Mouse (Mus musculus): ENCODE results near the gene Prune2. TPM values are rescaled to one million over a fixed set of nuclear protein-coding genes. Genes with fewer than 3 reads are reported as not detected.

Gene Prune2
- polyA plus RNA-seq, 1 experiment from 2014 or later: 11.5 TPM

DNA sequence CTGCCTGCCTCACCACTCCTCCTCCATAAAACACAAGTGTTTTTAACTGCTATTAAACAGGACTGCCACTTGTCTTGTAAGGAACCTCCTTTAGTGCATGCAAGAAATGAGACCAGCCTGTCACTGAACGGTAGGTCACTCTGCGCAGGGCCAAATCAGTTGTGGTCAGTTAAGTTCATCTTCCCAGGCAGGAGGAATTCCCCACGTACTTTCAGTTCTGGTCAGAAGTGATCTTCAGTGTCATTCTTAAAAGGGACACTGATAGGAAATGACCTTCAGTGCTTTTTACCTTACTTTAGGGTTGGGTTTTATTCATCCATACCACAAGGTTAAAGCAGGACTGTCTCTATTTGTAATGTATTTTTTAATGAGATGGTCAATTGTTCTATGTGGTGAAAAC is 262.3 kb downstream of the Prune2 start:
- H3K4me1 ChIP-seq (ENCODE audit: control insufficient read depth, insufficient read depth, low read length): no peaks in the 10 kb centered on the region
- H3K4me3 ChIP-seq (ENCODE audit: low read depth, low read length): no peak overlapping the region
- no peaks in the 10 kb centered on the region for H3K9me3 ChIP-seq (ENCODE audit: control insufficient read depth, low read length)
- 70% methylated on average over 3 of the region's 3 CpGs for WGBS
- H3K27me3 ChIP-seq (ENCODE audit: control insufficient read depth, insufficient read depth, low read length): no peaks in the 10 kb centered on the region
- H3K4me2 ChIP-seq (ENCODE audit: low read depth, low read length): no peak overlapping the region
- H3K9ac ChIP-seq (replicated peaks; ENCODE audit: low read depth, low read length): no peak overlapping the region
- ATAC-seq (ENCODE audit: low read depth): no peak
- no peaks in the 10 kb centered on the region for H3K36me3 ChIP-seq (ENCODE audit: control insufficient read depth, insufficient read depth, low read length)
- no peak overlapping the region for H3K27ac ChIP-seq (ENCODE audit: low read depth, low read length)

DNA sequence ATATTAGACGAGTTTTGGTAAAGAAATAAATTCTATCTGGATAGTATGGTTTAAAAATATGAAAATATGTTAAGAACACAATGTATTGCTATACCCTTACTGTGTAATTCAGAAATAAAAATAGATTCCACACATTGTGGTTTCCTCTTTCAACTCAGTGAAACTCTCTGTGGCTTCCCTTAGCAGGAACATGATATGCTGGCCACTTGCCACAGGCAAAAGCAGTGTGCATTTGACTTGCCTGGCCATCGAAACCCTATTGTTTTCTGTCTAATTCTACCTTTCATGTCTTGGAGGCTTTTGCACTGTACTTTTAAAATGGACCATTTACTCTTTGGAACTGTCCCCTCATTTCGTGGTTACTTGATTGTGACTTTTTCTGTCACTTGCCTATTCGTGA is 267.9 kb downstream of the Prune2 start:
- Histone ChIP-seq H3K4me1 (ENCODE audit: control insufficient read depth, insufficient read depth, low read length) (no peaks in the 10 kb centered on the region), H3K27ac (ENCODE audit: low read depth, low read length) (no peak overlapping the region), H3K9ac (replicated peaks; ENCODE audit: low read depth, low read length) (no peak overlapping the region), H3K4me2 (ENCODE audit: low read depth, low read length) (no peak overlapping the region), H3K36me3 (ENCODE audit: control insufficient read depth, insufficient read depth, low read length) (no peaks in the 10 kb centered on the region), H3K4me3 (ENCODE audit: low read depth, low read length) (no peak overlapping the region), H3K9me3 (ENCODE audit: control insufficient read depth, low read length) (no peaks in the 10 kb centered on the region), H3K27me3 (ENCODE audit: control insufficient read depth, insufficient read depth, low read length) (no peaks in the 10 kb centered on the region)
- WGBS: 80% methylated on average over 4 of the region's 4 CpGs
- no peak for ATAC-seq (ENCODE audit: low read depth)

DNA sequence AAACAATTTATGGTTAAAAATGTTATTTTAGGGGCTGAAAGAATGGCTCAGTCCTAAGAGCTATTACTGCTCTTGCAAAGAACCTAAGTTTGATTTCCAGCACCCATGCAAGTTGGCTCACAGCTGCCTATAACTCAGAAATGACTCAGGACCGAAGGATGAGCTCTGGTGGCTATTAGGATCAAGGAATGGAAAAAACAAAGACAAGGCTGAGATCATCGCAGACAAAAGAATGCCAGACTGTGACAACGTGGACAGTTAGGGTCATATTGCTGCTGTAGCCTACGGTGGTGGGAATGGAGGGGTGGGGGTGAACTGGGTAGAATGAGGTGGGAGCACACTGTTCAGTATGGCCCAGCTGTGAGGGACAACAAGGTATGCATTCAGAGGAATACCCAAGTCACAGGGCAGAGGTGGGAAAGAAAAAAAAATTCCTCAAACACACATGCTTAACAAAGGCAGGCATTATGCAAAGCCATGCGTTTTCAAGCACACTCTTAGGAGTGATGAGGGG is 269.7 kb downstream of the Prune2 start:
- H3K9ac ChIP-seq (replicated peaks; ENCODE audit: low read depth, low read length): no peak overlapping the region
- no peaks in the 10 kb centered on the region for H3K9me3 ChIP-seq (ENCODE audit: control insufficient read depth, low read length)
- no peaks in the 10 kb centered on the region for H3K36me3 ChIP-seq (ENCODE audit: control insufficient read depth, insufficient read depth, low read length)
- WGBS: 59% methylated on average over 5 of the region's 5 CpGs
- no peaks in the 10 kb centered on the region for H3K27me3 ChIP-seq (ENCODE audit: control insufficient read depth, insufficient read depth, low read length)
- H3K27ac ChIP-seq (ENCODE audit: low read depth, low read length): no peak overlapping the region
- H3K4me3 ChIP-seq (ENCODE audit: low read depth, low read length): no peak overlapping the region
- no peaks in the 10 kb centered on the region for H3K4me1 ChIP-seq (ENCODE audit: control insufficient read depth, insufficient read depth, low read length)
- no peak for ATAC-seq (ENCODE audit: low read depth)
- no peak overlapping the region for H3K4me2 ChIP-seq (ENCODE audit: low read depth, low read length)

DNA sequence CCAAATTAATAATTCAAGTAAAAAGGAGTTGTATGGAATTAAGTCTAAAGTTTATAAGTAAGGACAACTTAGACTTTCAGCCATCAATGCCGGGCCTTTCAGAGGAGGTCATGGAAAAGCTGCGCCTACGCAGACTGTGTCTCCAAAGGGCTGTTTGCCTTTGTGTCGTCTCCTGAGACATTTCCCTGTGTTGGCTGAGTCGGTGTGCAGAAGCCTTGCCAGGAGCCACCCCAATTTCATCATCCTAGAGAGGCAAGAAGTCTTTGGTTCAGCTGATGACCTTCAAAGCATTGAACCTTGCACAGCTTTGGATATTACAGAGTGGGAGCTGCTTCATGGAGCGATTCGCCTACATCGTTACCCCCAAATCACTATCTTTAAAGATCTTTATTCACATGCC is 270.2 kb downstream of the Prune2 start:
- Histone ChIP-seq H3K27ac (ENCODE audit: low read depth, low read length) (no peak overlapping the region), H3K9ac (replicated peaks; ENCODE audit: low read depth, low read length) (no peak overlapping the region), H3K36me3 (ENCODE audit: control insufficient read depth, insufficient read depth, low read length) (no peaks in the 10 kb centered on the region), H3K4me3 (ENCODE audit: low read depth, low read length) (no peak overlapping the region), H3K9me3 (ENCODE audit: control insufficient read depth, low read length) (no peaks in the 10 kb centered on the region), H3K27me3 (ENCODE audit: control insufficient read depth, insufficient read depth, low read length) (no peaks in the 10 kb centered on the region), H3K4me2 (ENCODE audit: low read depth, low read length) (no peak overlapping the region), H3K4me1 (ENCODE audit: control insufficient read depth, insufficient read depth, low read length) (no peaks in the 10 kb centered on the region)
- no peak for ATAC-seq (ENCODE audit: low read depth)
- WGBS: 90% methylated on average over 8 of the region's 8 CpGs

DNA sequence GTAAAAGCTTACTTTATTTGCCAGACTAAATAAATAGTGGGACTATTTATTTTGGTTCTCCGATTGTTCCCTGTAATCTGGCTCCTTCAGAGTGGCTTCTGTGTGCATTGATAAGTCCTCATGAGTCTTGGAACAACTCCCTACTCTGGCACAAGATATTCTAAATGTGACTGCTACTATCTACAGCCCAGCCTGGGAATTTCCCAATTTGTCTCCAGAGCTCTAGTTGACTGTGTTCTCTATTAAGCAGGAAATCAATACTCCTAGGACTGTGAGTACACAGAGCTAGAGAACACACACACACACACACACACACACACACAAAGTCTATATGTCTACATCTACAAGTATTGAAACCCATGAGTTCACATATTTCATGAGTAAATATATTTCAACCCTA is 274.1 kb downstream of the Prune2 start:
- H3K27me3 ChIP-seq (ENCODE audit: control insufficient read depth, insufficient read depth, low read length): no peaks in the 10 kb centered on the region
- H3K9ac ChIP-seq (replicated peaks; ENCODE audit: low read depth, low read length): no peak overlapping the region
- H3K4me2 ChIP-seq (ENCODE audit: low read depth, low read length): no peak overlapping the region
- WGBS: 80% methylated on average over 1 of the region's 1 CpGs
- no peaks in the 10 kb centered on the region for H3K9me3 ChIP-seq (ENCODE audit: control insufficient read depth, low read length)
- no peak for ATAC-seq (ENCODE audit: low read depth)
- H3K4me3 ChIP-seq (ENCODE audit: low read depth, low read length): no peak overlapping the region
- H3K27ac ChIP-seq (ENCODE audit: low read depth, low read length): no peak overlapping the region
- no peaks in the 10 kb centered on the region for H3K36me3 ChIP-seq (ENCODE audit: control insufficient read depth, insufficient read depth, low read length)
- H3K4me1 ChIP-seq (ENCODE audit: control insufficient read depth, insufficient read depth, low read length): no peaks in the 10 kb centered on the region

DNA sequence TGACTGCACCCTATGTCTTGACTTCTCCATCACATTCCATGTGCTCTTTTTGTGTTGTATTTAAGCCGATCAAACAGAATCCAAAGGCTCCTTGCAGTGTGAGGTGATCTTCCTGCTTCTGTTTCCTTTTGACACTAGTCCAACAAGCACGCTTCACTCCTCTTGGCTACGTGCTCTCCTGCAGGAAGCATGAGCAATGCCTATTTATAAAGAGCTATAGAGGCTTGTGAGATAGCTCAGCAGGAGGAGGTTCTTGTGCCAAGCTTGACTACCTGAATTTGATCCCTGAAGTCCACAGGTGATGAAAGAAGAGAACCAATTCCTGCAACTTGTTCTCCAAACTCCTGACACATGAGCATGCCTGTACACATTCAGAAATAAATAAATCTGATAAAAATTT is 282.6 kb downstream of the Prune2 start:
- Histone ChIP-seq H3K4me2 (ENCODE audit: low read depth, low read length) (no peak overlapping the region), H3K9ac (replicated peaks; ENCODE audit: low read depth, low read length) (no peak overlapping the region), H3K36me3 (ENCODE audit: control insufficient read depth, insufficient read depth, low read length) (no peaks in the 10 kb centered on the region), H3K27ac (ENCODE audit: low read depth, low read length) (no peak overlapping the region), H3K4me3 (ENCODE audit: low read depth, low read length) (no peak overlapping the region), H3K27me3 (ENCODE audit: control insufficient read depth, insufficient read depth, low read length) (no peaks in the 10 kb centered on the region), H3K4me1 (ENCODE audit: control insufficient read depth, insufficient read depth, low read length) (no peaks in the 10 kb centered on the region), H3K9me3 (ENCODE audit: control insufficient read depth, low read length) (no peaks in the 10 kb centered on the region)
- 89% methylated on average over 3 of the region's 3 CpGs for WGBS
- ATAC-seq (ENCODE audit: low read depth): no peak

DNA sequence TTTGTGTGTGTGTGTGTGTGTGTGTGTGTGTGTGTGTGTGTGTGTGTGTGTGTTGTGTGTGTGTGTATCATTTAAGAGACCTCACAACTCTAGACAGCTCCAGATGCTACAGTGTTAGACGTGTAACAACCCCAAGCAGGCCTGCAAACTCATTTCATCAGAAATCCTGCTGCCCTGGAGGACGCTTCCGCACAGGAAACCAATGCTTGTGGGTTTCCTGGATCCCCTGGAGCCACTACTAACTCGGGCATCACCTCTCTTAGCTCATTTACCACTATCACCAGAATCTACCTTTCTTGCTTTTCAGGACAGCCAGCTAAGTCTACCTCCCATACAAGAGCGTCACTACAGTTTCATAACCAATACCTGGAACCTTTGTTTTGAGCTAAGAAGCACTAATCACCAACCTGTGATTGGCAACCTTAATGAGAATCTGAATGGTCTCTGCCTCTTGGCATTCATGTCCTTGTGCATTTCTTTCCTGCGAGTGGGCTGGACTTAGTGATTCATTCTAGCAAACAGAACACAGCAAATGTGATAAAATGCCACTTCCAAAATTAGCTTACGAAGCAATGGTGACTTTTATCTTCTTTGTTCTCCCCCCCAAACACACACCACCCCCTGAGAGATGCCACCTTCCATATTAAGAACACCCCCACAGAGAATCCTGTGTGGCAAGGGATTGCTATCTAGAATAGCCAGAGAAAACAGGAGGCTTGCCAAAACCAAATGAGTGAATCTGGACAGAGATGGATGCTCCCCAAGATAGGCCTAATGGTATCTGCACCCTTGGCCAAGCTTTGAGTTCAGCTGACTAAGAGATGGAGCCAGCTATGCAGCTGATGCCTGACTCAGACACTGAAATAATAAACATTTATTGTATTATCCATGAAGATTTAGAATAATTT is 284.5 kb downstream of the Prune2 start:
- Histone ChIP-seq H3K27ac (ENCODE audit: low read depth, low read length) (no peak overlapping the region), H3K36me3 (ENCODE audit: control insufficient read depth, insufficient read depth, low read length) (no peaks in the 10 kb centered on the region), H3K9me3 (ENCODE audit: control insufficient read depth, low read length) (no peaks in the 10 kb centered on the region), H3K4me2 (ENCODE audit: low read depth, low read length) (no peak overlapping the region), H3K27me3 (ENCODE audit: control insufficient read depth, insufficient read depth, low read length) (no peaks in the 10 kb centered on the region), H3K4me1 (ENCODE audit: control insufficient read depth, insufficient read depth, low read length) (no peaks in the 10 kb centered on the region), H3K4me3 (ENCODE audit: low read depth, low read length) (no peak overlapping the region), H3K9ac (replicated peaks; ENCODE audit: low read depth, low read length) (no peak overlapping the region)
- no peak for ATAC-seq (ENCODE audit: low read depth)
- WGBS: 92% methylated on average over 7 of the region's 7 CpGs

DNA sequence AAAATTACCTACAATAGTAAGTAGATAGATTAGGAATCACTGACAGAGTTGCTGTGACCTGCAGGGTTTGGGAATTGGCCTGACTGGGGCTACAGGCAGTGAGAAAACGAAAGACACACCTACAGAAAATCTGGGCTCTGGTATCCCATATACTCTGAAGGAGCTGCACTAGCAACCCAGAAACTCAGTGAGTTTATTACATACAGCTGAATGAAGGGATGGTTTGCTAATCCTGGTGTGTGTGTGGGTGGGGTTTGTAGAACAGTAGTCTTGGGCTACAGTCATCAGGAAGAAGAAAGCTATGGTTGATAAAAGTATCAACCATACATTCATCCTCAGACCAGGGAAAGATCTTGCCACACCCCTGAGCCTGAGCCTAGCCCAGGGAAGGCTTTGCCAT is 285.3 kb downstream of the Prune2 start:
- Histone ChIP-seq H3K9me3 (ENCODE audit: control insufficient read depth, low read length) (no peaks in the 10 kb centered on the region), H3K4me2 (ENCODE audit: low read depth, low read length) (no peak overlapping the region), H3K4me3 (ENCODE audit: low read depth, low read length) (no peak overlapping the region), H3K4me1 (ENCODE audit: control insufficient read depth, insufficient read depth, low read length) (no peaks in the 10 kb centered on the region), H3K27me3 (ENCODE audit: control insufficient read depth, insufficient read depth, low read length) (no peaks in the 10 kb centered on the region), H3K9ac (replicated peaks; ENCODE audit: low read depth, low read length) (no peak overlapping the region), H3K36me3 (ENCODE audit: control insufficient read depth, insufficient read depth, low read length) (no peaks in the 10 kb centered on the region), H3K27ac (ENCODE audit: low read depth, low read length) (no peak overlapping the region)
- WGBS: 91% methylated on average over 1 of the region's 1 CpGs
- no peak for ATAC-seq (ENCODE audit: low read depth)

DNA sequence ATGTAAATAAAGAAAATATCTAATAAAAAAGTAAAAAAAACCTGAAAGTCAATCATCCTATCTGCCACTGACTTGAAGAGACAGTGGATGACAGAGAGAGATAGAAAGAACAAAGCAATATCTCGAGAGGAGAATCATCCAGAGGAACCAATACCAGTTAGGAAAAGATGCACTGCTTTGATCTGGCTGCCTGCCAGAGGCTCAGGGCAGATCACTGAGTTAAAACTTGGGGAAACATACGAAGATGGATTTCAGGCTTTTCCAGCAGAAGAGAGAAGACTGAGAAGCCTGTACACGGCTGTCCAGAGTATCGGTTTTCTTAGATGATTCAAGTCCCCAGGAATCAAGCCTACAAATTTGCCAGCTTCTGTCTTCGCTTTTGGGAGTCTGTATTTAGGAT is 287.0 kb downstream of the Prune2 start:
- Histone ChIP-seq H3K9ac (replicated peaks; ENCODE audit: low read depth, low read length) (no peak overlapping the region), H3K9me3 (ENCODE audit: control insufficient read depth, low read length) (no peaks in the 10 kb centered on the region), H3K4me2 (ENCODE audit: low read depth, low read length) (no peak overlapping the region), H3K27ac (ENCODE audit: low read depth, low read length) (no peak overlapping the region), H3K36me3 (ENCODE audit: control insufficient read depth, insufficient read depth, low read length) (no peaks in the 10 kb centered on the region), H3K4me3 (ENCODE audit: low read depth, low read length) (no peak overlapping the region), H3K27me3 (ENCODE audit: control insufficient read depth, insufficient read depth, low read length) (no peaks in the 10 kb centered on the region), H3K4me1 (ENCODE audit: control insufficient read depth, insufficient read depth, low read length) (no peaks in the 10 kb centered on the region)
- ATAC-seq (ENCODE audit: low read depth): no peak
- 84% methylated on average over 5 of the region's 5 CpGs for WGBS

Measured in neural tube, embryonic 14.5 days (tissue).